Comparison of ENCODE assay signal across 39 mouse cellular contexts in the genomic region with DNA sequence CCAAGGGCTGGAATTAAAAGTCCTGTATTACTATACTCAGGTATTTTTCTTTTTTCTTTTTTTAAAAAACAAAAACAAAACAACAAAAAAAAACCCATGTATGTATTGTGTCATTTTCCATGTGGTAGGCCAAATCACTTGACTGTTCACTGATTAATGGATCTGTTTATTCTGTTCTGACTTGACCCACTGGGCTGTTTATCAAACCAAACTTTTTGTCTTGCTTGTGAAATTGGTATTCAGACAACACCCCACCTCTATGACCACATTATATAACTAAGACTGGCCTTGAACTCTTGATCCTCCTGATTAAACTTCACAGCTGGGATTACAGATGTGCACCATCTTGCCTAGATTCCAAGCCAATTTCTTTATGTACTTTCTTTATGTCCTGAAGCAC. TPM values are rescaled to one million over a fixed set of nuclear protein-coding genes. Genes with fewer than 3 reads are reported as not detected.
"Had no signal": no experiment of that assay in that cellular context is flagged by ENCODE, and none has a peak within 500 bp of the region (broad histone marks: within the 10 kb centered on the region; RNA-seq: fewer than 3 reads in every experiment).

No protein-coding gene starts in this region.

- H3K9ac ChIP-seq: limb, embryonic 12.5 days; limb, embryonic 13.5 days; limb, embryonic 15.5 days; liver, embryonic 13.5 days; liver, embryonic 14.5 days; liver, embryonic 15.5 days; liver, postnatal 0 days; lung, embryonic 14.5 days; lung, embryonic 15.5 days; midbrain, embryonic 12.5 days; midbrain, embryonic 13.5 days; midbrain, embryonic 15.5 days; neural tube, embryonic 12.5 days had no signal

- H3K4me1 ChIP-seq: limb, embryonic 10.5 days; limb, embryonic 12.5 days; limb, embryonic 13.5 days; limb, embryonic 15.5 days; liver, embryonic 13.5 days; liver, embryonic 15.5 days; lung, embryonic 15.5 days; midbrain, embryonic 12.5 days; midbrain, embryonic 13.5 days; midbrain, embryonic 15.5 days; neural tube, embryonic 12.5 days had no signal

- H3K36me3 ChIP-seq: limb, embryonic 10.5 days; limb, embryonic 12.5 days; limb, embryonic 13.5 days; limb, embryonic 15.5 days; liver, embryonic 13.5 days; liver, embryonic 15.5 days; lung, embryonic 15.5 days; midbrain, embryonic 10.5 days; midbrain, embryonic 12.5 days; midbrain, embryonic 13.5 days; midbrain, embryonic 15.5 days; neural tube, embryonic 12.5 days had no signal

- H3K27me3 ChIP-seq: limb, embryonic 12.5 days; limb, embryonic 13.5 days; limb, embryonic 15.5 days; liver, embryonic 13.5 days; liver, embryonic 15.5 days; lung, embryonic 15.5 days; megakaryocyte, embryonic 14.5 days; midbrain, embryonic 12.5 days; midbrain, embryonic 13.5 days; midbrain, embryonic 15.5 days; neural tube, embryonic 12.5 days had no signal

- DNase-seq: left cerebral cortex, postnatal 4 days; liver; liver, embryonic 13.5 days; liver, postnatal 0 days; lung, adult 18-20 months; lung, adult 2 months; lung, embryonic 14.5 days; lung, postnatal 10 days; lung, postnatal 14 days; lung, postnatal 36 days; lung, postnatal 4 days; midbrain, embryonic 14.5 days had no signal

- H3K27ac ChIP-seq: left cerebral cortex, adult 2 months; limb, embryonic 10.5 days; limb, embryonic 12.5 days; limb, embryonic 13.5 days; limb, embryonic 15.5 days; liver, embryonic 13.5 days; liver, embryonic 14.5 days; liver, embryonic 15.5 days; lung, embryonic 15.5 days; macrophage; midbrain, embryonic 10.5 days; midbrain, embryonic 12.5 days; midbrain, embryonic 13.5 days; midbrain, embryonic 15.5 days; neural tube, embryonic 12.5 days had no signal

- H3K4me2 ChIP-seq: limb, embryonic 12.5 days; limb, embryonic 13.5 days; limb, embryonic 15.5 days; liver, embryonic 11.5 days; liver, embryonic 13.5 days; liver, embryonic 15.5 days; lung, embryonic 14.5 days; lung, embryonic 15.5 days; midbrain, embryonic 11.5 days; midbrain, embryonic 12.5 days; midbrain, embryonic 13.5 days; midbrain, embryonic 15.5 days; neural tube, embryonic 12.5 days had no signal

- H3K4me3 ChIP-seq: left cerebral cortex, adult 2 months; limb, embryonic 10.5 days; limb, embryonic 12.5 days; limb, embryonic 13.5 days; limb, embryonic 15.5 days; liver, embryonic 13.5 days; liver, embryonic 15.5 days; lung, embryonic 15.5 days; megakaryocyte, embryonic 14.5 days; midbrain, embryonic 10.5 days; midbrain, embryonic 12.5 days; midbrain, embryonic 13.5 days; midbrain, embryonic 15.5 days; myocyte; neural tube, embryonic 12.5 days had no signal

- ATAC-seq: liver, postnatal 0 days; lung, postnatal 0 days; midbrain, embryonic 13.5 days; midbrain, embryonic 15.5 days; midbrain, embryonic 16.5 days had no signal

- H3K9me3 ChIP-seq: limb, embryonic 10.5 days; limb, embryonic 12.5 days; limb, embryonic 13.5 days; limb, embryonic 15.5 days; liver, embryonic 13.5 days; liver, embryonic 15.5 days; lung, embryonic 15.5 days; megakaryocyte, embryonic 14.5 days; midbrain, embryonic 10.5 days; midbrain, embryonic 12.5 days; midbrain, embryonic 13.5 days; midbrain, embryonic 15.5 days; neural tube, embryonic 12.5 days had no signal

RNA-seq across cellular contexts. Expression of gene Hormad2, which starts 46.7 kb away (rescaled TPM):
- total RNA-seq: left cerebral cortex, adult 2 months; left cerebral cortex, postnatal 10 days; left cerebral cortex, postnatal 14 days; left cerebral cortex, postnatal 25 days; left cerebral cortex, postnatal 36 days; left cerebral cortex, postnatal 4 days; megakaryocyte, adult 5-6 weeks; midbrain, postnatal 0 days; monocyte, adult 5-6 weeks had no signal
- polyA plus RNA-seq: macrophage; midbrain, embryonic 12.5 days; midbrain, embryonic 13.5 days; midbrain, embryonic 15.5 days; neural tube, embryonic 12.5 days had no signal
